Mouse (Mus musculus) embryonic fibroblast, embryonic 13.5 days (primary cell): ENCODE data around the gene Plin3.

Source experiments
- CTCF ChIP-seq: IDR thresholded peaks from 2 replicates; pipeline ENCODE4 v1.5.1; 2011; ENCODE audit warnings: mild to moderate bottlenecking, control low read depth, low read length, moderate library complexity, borderline replicate concordance; ENCODE audit not compliant: insufficient read depth
- POLR2A ChIP-seq: IDR thresholded peaks from 2 replicates; pipeline ENCODE4 v1.6.1; 2011; ENCODE audit warnings: low read depth, mild to moderate bottlenecking, control low read depth, low read length, moderate library complexity

DNA sequence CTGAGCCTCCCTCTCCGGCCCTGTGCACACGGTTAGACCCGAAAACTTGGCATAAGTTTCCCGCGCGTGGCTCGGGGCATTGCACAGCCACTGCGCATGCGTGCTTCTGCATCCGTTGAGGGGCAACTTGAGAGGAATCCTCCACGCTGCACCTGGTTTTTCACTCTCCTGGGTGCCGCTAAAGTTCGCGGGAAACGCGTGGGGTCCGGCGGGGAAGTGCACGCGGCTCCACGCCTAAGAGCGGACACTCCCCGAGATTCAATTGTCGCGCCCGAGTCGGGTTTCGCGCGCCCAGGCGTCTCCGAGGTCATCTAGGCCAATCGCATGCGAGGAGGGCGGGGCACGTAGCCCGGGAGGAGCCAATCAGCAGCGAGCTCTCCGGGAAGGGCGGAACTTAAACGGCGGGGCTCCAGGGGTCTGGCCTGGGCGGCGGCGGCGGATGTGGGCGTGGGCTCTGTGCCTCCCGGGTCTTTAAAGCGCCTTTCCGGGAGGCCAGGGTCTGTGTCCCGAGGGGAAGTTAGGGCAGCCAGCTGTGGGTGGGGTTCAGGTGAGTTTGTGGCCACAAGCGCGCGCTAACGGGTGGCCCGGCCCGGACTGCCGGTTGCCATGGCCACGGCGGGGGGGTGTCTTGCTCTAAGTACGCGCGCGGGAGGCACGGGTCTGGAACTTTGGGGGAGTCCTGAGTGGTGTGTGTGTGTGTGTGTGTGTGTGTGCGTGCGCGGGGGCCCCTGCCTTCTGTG, 11.3 kb upstream of the Plin3 start:
- no peak for TF ChIP-seq CTCF
- TF ChIP-seq POLR2A, result peak; percentile 44
